Mouse (Mus musculus): ENCODE measurements around the gene Amotl2.
A peak's percentile ranks its signal among the peaks of the same experiment; 100 is the strongest.

Gene Amotl2

GRCm38 (mm10) chr9:102719085-102719484 lies 2.6 kb downstream of the Amotl2 start:
- no peak for DNase-seq (ENCODE audit: low spot score in 2 of 2)

DNA sequence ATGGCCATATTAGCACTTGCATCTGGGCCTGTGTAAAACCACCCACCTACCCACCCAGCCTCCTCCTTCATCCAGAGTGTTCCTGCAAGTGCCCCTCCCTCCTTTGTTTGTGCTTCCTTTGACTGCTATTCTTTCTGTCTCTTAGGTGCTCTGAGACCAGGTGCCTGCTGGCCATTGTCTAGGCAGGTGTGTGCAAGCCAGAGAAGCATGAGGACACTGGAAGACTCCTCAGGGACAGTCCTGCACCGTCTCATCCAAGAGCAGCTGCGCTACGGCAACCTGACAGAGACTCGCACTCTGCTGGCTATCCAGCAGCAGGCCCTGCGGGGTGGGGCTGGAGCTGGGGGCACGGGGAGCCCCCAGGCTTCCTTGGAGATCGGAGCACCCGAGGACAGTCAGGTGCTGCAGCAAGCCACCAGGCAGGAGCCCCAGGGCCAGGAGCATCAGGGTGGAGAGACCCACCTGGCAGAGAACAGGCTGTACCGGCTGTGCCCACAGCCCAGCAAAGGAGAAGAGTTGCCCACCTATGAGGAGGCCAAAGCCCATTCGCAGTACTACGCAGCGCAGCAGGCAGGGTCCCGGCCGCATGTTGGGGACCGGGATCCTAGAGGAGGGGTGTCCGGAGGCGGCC lies 3.6 kb downstream of the Amotl2 start:
- DNase-seq (ENCODE audit: low spot score in 2 of 2) = no peak

GRCm38 (mm10) chr9:102720567-102721167 lies 4.2 kb downstream of the Amotl2 start:
- no peak for DNase-seq (ENCODE audit: low spot score in 2 of 2)

DNA sequence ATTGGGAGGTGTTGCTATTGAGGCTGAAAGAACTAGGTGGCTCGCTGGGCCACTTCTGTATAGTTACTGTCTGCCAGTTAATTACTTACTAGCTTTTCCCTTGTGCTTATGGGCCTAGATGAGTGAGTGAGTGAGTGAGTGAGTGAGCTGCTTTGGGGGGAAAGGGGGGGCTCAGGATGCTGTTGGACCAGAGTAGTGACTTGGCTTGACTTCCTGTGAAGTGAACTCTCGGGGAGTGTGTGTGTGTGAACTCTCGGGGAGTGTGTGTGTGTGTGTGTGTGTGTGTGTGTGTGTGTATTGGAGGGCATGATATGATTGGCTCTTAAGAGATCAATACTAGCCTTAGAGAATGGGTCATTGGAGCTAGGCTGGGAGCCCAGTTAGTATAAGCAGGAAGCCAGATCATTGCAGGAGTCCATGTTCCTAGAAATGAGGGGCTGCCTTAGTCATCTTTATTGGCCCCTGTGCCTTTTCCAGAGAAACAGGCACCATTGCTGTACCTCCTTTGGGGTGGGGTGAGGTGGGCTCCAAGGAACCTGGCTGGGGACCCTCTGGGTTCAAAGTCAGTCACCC lies 5.0 kb downstream of the Amotl2 start:
- DNase-seq (ENCODE audit: low spot score in 2 of 2) = no peak

GRCm38 (mm10) chr9:102722071-102722561 lies 5.6 kb downstream of the Amotl2 start:
- DNase-seq (ENCODE audit: low spot score in 2 of 2) = peak; percentile 67 to 79

DNA sequence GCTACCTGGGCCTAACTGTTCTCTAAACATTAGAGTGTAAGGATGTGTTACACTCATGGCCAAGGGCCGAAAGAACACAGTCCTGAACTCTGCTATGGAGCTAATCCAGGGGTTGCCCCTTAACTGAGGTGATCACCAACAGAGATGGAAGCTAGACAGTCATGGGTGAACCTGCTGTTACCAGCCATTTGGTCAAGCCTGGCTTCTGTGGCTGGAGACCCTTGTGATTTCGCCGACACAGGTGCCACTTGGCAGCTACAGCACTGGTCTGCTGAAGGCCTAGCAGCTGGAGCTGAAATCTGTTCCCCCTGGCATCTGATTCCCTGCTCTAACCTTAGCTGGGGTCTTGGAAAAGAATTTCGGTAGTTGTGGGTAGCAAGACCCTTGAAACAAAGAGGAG lies 6.3 kb downstream of the Amotl2 start:
- DNase-seq (ENCODE audit: low spot score in 2 of 2) = no peak

- no peak for DNase-seq (ENCODE audit: low spot score in 2 of 2)
Observed at GRCm38 (mm10) chr9:102723241-102723709, 6.8 kb downstream of the Amotl2 start.

DNA sequence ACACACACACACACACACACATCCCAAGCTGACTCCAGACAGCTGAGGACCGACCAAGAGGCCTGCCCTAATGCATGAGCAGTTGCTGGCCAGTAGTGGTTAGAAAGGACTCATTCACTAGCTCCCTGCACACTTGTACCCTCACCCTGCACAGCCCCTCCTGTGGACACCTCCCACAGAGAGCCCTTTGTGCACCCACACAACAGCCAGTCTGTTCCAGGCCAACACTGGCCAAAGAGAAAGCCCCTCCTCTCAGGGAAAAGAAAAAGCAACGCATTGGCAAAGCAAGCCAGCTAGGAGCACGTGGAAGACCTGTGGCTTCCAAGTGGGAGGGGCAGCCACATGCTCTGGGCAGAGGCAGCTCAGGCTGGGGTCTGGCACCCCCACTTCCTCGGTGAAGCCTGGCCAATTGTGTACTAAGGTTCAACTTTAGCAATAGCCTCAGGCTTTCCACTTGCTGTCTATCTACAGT lies 7.6 kb downstream of the Amotl2 start:
- DNase-seq (ENCODE audit: low spot score in 2 of 2) = peak; percentile 87 to 89

DNA sequence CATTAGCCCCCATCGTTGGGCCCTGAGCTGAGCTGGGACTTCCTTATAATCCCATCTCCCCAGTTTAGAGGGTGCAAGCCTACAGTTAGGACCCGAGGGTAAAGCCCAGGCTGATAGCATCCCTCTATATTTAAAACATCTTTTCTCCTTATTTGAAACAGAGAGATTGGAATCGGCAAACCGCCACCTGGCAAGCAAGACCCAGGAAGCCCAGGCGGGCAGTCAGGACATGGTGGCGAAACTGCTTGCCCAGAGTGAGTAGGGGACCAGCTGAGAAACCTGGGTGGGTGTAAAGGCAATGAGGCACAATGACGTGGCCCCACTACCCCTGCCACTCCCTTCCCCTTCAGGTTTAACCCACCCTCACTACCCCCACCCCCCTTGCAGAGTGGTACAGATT lies 8.5 kb downstream of the Amotl2 start:
- DNase-seq (ENCODE audit: low spot score in 2 of 2) = no peak

GRCm38 (mm10) chr9:102725958-102726654 lies 9.6 kb downstream of the Amotl2 start:
- DNase-seq (ENCODE audit: low spot score in 2 of 2) = peak; percentile 92 to 93

- DNase-seq (ENCODE audit: low spot score in 2 of 2) = no peak
Observed at GRCm38 (mm10) chr9:102726811-102727210, 10.3 kb downstream of the Amotl2 start.

DNA sequence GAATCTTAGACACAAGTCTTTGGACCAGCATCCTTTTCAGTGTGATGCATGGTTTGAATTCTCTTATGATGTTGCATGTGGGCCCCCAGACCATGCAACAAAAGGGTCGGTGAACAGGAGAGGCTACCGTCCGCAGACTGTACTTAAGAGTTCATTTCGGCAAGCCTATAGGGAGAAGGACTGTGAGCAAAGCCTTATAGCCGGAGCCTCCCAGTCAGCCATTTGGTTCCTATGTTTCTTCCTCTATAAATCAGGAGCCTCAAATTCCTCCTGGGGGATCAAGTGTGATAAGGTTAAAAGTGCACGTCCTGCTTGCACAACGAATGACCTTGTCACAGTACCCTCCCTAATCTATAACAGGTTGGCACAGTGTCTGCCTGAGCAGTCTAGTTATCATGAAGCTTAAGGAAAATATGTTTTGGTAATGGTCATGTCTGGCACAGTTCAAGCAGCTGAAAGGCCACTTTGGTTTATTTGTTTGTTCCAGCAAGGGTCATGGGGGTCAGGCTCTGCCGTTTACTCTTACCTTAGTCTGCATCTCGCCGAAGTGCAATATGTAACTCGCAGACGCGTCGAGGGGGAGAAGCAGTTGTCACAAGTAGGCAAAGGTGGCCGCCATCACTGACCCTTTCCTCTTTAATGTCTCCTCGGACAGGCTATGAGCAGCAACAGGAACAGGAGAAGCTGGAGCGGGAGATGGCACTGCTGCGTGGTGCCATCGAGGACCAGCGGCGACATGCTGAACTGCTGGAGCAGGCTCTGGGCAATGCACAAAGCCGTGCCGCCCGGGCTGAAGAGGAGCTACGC lies 11.4 kb downstream of the Amotl2 start:
- DNase-seq (ENCODE audit: low spot score in 2 of 2) = no peak

GRCm38 (mm10) chr9:102728469-102728747 lies 11.9 kb downstream of the Amotl2 start:
- DNase-seq (ENCODE audit: low spot score in 2 of 2) = no peak

DNA sequence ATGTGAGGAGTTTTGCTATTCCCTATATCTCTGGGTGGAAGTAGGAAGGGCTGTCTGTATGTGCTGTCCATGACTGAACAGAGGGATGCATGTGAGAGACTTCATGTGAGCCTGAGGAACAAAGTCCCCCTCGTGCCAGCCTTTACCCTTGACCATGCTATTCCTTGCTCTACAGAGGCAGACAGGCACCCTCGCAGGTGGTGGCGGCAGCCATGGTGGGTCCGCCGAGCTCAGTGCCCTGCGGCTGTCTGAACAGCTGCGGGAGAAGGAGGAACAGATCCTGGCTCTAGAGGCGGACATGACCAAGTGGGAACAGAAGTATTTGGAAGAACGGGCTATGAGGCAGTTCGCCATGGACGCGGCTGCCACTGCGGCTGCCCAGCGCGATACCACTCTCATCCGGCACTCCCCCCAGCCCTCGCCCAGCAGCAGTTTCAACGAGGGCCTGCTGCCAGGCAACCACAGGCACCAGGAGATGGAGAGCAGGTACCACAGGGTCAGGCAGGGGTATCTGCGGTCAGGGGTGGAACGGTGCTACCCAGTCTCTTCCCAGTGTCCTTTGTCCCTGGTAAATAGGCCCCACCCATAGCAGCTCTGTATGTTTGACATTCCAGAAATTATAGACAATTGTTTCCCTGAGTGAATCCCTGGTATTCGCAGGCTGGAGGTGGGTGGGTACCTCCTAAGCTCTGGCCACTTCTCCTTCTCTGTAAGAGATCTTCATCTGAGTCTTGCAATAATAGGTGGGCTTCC lies 12.8 kb downstream of the Amotl2 start:
- no peak for DNase-seq (ENCODE audit: low spot score in 2 of 2)

- DNase-seq (ENCODE audit: low spot score in 2 of 2) = no peak
Observed at GRCm38 (mm10) chr9:102729876-102730413, 13.5 kb downstream of the Amotl2 start.

DNA sequence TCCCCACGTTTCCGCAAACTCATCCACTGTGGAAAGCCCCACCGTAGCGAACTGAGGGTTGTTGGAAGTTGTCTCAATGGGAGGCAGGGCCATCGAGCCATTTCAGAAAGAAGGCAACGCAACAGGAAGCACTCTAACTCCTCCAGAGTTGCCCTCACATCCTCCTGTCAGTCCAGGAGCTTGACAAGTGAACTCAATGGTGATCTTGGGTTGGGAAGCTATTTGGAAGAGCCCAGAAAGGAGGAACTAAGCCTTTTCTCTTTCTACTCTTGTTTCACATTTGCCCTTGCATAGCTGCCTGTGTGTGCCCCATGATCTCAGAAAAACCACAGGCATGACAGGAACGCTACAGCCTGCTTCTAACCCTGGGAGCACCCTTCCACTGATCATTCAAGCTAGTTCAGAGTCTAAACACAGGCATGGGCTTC lies 14.6 kb downstream of the Amotl2 start:
- DNase-seq (ENCODE audit: low spot score in 2 of 2) = no peak

DNA sequence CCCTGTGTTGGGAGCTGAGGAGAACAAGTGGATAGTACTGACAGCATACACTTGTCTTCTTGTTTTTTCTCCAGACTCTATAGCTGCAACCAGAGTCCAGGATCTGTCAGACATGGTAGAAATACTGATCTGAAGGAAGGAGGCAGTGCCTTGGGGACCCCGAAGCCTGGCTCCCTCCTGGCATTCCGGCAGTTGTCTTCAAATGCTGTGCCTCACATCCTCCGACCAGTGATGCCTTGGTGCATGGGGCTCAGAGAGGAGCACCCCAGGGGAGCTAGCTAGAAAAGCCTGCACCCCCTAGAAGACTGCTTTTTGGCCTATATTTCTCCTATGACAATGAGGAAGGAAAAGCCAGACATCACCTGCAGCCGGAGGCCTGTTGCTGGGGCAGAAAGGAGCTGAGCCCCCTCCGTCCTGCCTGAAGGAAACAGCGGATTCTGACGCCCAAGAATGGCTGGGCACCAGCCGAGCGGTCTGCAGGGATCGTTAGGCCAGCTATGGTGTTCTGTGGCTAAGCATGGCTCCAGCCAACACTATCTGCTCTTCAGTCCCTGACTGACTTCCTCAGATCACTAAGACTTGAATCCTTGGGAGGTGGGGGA lies 15.2 kb downstream of the Amotl2 start:
- DNase-seq (ENCODE audit: low spot score in 2 of 2) = no peak

DNA sequence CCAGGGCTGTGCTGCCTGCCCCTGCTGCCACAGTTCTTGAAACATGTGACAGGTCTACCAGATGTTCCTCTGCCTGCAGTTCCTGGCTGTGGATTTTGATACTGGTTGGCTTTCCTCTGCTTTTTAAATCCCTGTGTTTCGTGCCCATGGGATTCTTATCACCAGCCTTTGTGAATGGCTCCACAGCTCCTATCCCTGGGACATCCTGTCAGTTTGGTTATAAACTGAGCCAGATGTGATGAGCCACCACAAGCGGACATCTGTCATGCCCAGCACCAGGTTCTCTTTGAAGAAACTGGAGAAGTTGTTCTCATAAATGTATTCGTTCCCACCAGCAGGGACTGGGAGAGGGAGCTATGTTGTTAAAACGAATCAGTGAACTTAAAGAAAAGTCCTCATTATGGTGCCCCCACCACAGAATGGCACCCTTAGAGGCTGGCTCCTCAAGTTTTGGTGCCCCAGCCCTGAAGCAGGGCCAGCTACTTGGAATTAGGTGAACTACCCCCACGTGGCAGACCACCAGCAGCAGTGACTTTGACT lies 15.9 kb downstream of the Amotl2 start:
- DNase-seq (ENCODE audit: low spot score in 2 of 2) = no peak

- no peak for DNase-seq (ENCODE audit: low spot score in 2 of 2)
Observed at GRCm38 (mm10) chr9:102733459-102733858, 17.0 kb downstream of the Amotl2 start.
